Mouse (Mus musculus) adrenal gland, postnatal 10 days (tissue): ENCODE data around the gene Plekhm1. TPM values are rescaled to one million over a fixed set of nuclear protein-coding genes. Genes with fewer than 3 reads are reported as not detected.

Source experiments
- DNase-seq: peaks from one replicate; pipeline ENCODE4 v3.0.0; 2021; ENCODE audit warnings: mixed read lengths
- total RNA-seq, 2 experiments: library from RNA; stranded (reverse); gene quantifications; 2 replicates each; pipeline ENCODE4 v1.2.3; 2021

The Plekhm1 gene
- total RNA-seq, 2 experiments from 2014 or later, result 14.4 to 17.4 TPM

- no peak for DNase-seq
Observed at GRCm38 (mm10) chr11:103314736-103315374, 97.6 kb downstream of the Plekhm1 start.

Other genes starting within 250 kb of the Plekhm1 start
- gene Fmnl1, start 241.6 kb downstream of the Plekhm1 start, total RNA-seq, result 10 to 100 TPM; 17.7 to 20.5 TPM
- gene 1700023F06Rik, start 204.1 kb downstream of the Plekhm1 start, total RNA-seq, result under 1 TPM in 1 of 2 experiments, not detected in 1; 0.27 TPM
- gene Spata32, start 194.3 kb downstream of the Plekhm1 start, total RNA-seq, result not detected
- gene Map3k14, start 145.2 kb downstream of the Plekhm1 start, total RNA-seq, result 1 to 10 TPM; 5.2 to 6.9 TPM
- gene Arhgap27, start 49.0 kb downstream of the Plekhm1 start, total RNA-seq, result 10 to 100 TPM; 23.1 to 24.5 TPM
- not detected for gene Lrrc37a, start 91.9 kb upstream of the Plekhm1 start, total RNA-seq
- not detected for gene Gm884, start 208.5 kb upstream of the Plekhm1 start, total RNA-seq
- gene Lyzl6, start 226.2 kb upstream of the Plekhm1 start, total RNA-seq, result not detected
- gene Rprml, start 236.9 kb upstream of the Plekhm1 start, total RNA-seq, result under 1 TPM in 1 of 2 experiments, not detected in 1; 0.45 TPM